Mouse (Mus musculus) T-cell, adult 66 days (primary cell): ENCODE data around the gene Olfr1426. TPM values are rescaled to one million over a fixed set of nuclear protein-coding genes. Genes with fewer than 3 reads are reported as not detected.

Experiments
- total RNA-seq, 2 experiments: library from RNA; stranded (reverse); gene quantifications; 3 replicates in 1 of 2; 4 replicates in 1 of 2; pipeline ENCODE4 v1.2.4; 2023

The Olfr1426 gene
- not detected for total RNA-seq

GRCm38 (mm10) chr19:12091913-12092312 lies at the start of gene Olfr1426:
TSS of gene Olfr1426 (minus strand) at chr19:12092013.

GRCm38 (mm10) chr19:12123103-12123502 lies 31.3 kb upstream of the Olfr1426 start, which contains the start of gene Olfr76:
TSS of gene Olfr76 (minus strand) at chr19:12123203.

GRCm38 (mm10) chr19:12115797-12116196 lies 24.0 kb upstream of the Olfr1426 start, which contains the start of gene Olfr1428:
TSS of gene Olfr1428 (minus strand) at chr19:12115897.

GRCm38 (mm10) chr19:12103234-12103633 lies 11.4 kb upstream of the Olfr1426 start, which contains the start of gene Olfr1427:
TSS of gene Olfr1427 (minus strand) at chr19:12103334.

GRCm38 (mm10) chr19:12077631-12078030 lies 14.2 kb downstream of the Olfr1426 start, which contains the start of gene Olfr1425:
TSS of gene Olfr1425 (minus strand) at chr19:12077731.

GRCm38 (mm10) chr19:12062582-12062981 lies 29.2 kb downstream of the Olfr1426 start, which contains the start of gene Olfr1424:
TSS of gene Olfr1424 (minus strand) at chr19:12062682.

GRCm38 (mm10) chr19:12041217-12041616 lies 50.6 kb downstream of the Olfr1426 start, which contains the start of gene Olfr1423:
TSS of gene Olfr1423 (minus strand) at chr19:12041317.

Other genes with a start within 250 kb of the Olfr1426 start
- gene Olfr1418, start 230.9 kb downstream of the Olfr1426 start, total RNA-seq = not detected
- gene Olfr1419, start 216.9 kb downstream of the Olfr1426 start, total RNA-seq = not detected
- gene Olfr1420, start 205.4 kb downstream of the Olfr1426 start, total RNA-seq = not detected
- 10 to 100 TPM; 52.7 to 54.4 TPM for gene Patl1, start 179.6 kb downstream of the Olfr1426 start, total RNA-seq
- gene Osbp, start 126.1 kb downstream of the Olfr1426 start, total RNA-seq = 10 to 100 TPM; 44.4 to 45.5 TPM
- not detected for gene Olfr1423, start 50.7 kb downstream of the Olfr1426 start, total RNA-seq
- gene Olfr1424, start 29.3 kb downstream of the Olfr1426 start, total RNA-seq = not detected
- not detected for gene Olfr1425, start 14.3 kb downstream of the Olfr1426 start, total RNA-seq
- not detected for gene Olfr1427, start 11.3 kb upstream of the Olfr1426 start, total RNA-seq
- not detected for gene Olfr1428, start 23.9 kb upstream of the Olfr1426 start, total RNA-seq
- not detected for gene Olfr76, start 31.2 kb upstream of the Olfr1426 start, total RNA-seq
- not detected for gene Olfr1555-ps1, start 78.1 kb upstream of the Olfr1426 start, total RNA-seq
- not detected for gene Olfr1431, start 108.6 kb upstream of the Olfr1426 start, total RNA-seq
- not detected for gene Olfr1432, start 140.6 kb upstream of the Olfr1426 start, total RNA-seq
- gene Olfr262, start 149.6 kb upstream of the Olfr1426 start, total RNA-seq = not detected
- gene Olfr235, start 169.0 kb upstream of the Olfr1426 start, total RNA-seq = not detected
- not detected for gene Olfr1434, start 187.8 kb upstream of the Olfr1426 start, total RNA-seq
- not detected for gene Olfr1436, start 207.1 kb upstream of the Olfr1426 start, total RNA-seq
- not detected for gene Olfr1437, start 233.1 kb upstream of the Olfr1426 start, total RNA-seq
- gene Olfr1438-ps1, start 243.9 kb upstream of the Olfr1426 start, total RNA-seq = not detected